Mouse (Mus musculus): ENCODE results near the gene Thnsl1.
"Not testable (repeated sequence)": the region's sequence is repeated elsewhere in the genome, so short reads cannot be mapped to it uniquely, and the experiment has no call there.

Gene Thnsl1

GRCm38 (mm10) chr2:21234871-21235648, 29.5 kb downstream of the Thnsl1 start:
- in situ Hi-C loops (cut with MboI; ENCODE audit: unreplicated experiment in 2 of 2) = no loop called here

DNA sequence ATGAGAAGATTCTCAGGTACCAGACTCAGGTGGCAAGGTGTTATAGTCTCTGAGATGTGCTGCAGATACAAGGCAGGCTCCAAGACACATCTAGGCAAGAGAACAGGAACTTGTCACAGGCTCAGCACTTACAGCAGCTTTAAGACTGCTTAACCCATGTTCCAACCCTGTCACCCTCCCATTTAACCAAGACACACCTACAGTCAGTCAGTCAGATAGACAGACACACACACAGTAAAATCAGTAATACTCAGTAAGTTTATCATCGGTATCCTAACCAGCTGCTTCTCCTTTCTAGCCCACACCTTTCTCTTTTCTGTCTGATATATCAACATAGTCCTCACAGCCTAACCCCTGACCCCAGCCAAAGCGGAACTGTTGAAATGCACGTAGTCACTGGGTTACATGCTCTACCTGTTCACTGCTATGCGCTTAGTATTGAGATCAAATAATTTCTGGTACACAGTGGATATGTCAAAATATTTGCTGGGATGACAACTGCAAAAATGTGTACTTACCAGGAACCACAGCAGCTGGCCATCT, 30.4 kb downstream of the Thnsl1 start:
- in situ Hi-C loops (cut with MboI; ENCODE audit: unreplicated experiment in 2 of 2) = no loop called here

- in situ Hi-C loops (cut with MboI; ENCODE audit: unreplicated experiment in 2 of 2) = no loop called here
Observed at GRCm38 (mm10) chr2:21236846-21237245, 31.3 kb downstream of the Thnsl1 start.

DNA sequence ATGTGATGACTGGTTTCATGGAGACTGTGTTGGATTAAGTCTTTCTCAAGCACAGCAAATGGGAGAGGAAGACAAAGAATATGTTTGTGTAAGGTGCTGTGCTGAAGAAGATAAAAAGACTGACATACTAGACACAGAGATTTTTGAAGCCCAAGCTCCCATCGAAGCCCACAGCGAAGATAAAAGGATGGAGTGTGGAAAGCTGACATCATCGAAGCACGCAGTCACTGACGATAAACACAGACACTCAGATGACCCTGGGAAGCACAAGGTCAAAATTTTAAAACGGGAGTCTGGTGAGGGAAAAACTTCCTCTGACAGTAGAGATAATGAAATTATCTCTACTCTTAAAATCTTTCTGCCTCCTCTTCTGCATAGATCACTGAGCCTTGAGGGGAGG, 38.6 kb downstream of the Thnsl1 start:
- in situ Hi-C loops (cut with MboI; ENCODE audit: unreplicated experiment in 2 of 2) = not testable (repeated sequence)

DNA sequence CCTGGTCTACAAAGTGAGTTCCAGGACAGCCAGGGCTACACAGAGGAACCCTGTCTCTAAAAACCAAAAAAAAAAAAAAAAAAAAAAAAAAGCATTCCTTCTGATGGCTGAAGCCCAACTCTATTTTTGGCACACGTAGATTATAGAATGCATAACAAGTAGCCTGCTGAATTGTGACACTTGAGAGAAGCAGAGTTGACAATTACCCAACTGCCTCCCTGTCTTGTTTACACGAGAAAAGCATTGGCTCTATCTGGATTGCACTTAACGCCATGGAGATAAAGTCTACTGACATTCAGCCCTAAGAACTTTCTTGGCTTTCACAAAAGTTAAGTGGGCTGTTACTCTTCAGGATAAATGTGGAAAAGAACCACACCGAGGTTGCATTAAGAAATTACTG, 39.5 kb downstream of the Thnsl1 start:
- in situ Hi-C loops (cut with MboI; ENCODE audit: unreplicated experiment in 2 of 2) = no loop called here

GRCm38 (mm10) chr2:21245477-21246102, 40.1 kb downstream of the Thnsl1 start:
- in situ Hi-C loops (cut with MboI; ENCODE audit: unreplicated experiment in 2 of 2) = no loop called here

DNA sequence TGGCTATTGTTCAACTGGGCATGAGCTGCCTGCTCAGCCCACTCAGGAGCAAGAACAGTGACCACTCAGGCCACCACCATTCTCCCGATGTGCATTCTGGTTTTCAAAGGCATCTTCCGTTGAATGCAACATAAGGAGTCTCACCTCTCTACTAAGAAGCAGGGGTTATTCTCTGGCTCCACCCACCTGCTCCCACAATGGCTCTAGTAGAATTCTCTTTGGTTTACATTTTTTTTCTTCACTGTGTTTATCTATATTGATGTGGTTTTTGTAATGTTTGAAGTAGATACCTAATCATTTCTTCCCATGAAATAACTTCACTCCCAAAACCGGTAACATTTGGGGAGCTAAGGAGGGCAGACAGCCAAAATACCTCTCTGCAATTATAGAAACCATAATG, 48.1 kb downstream of the Thnsl1 start:
- in situ Hi-C loops (cut with MboI; ENCODE audit: unreplicated experiment in 2 of 2) = loop anchor here in 1 of 2 experiments (25.0 kb wide), 1 partner anchor 1491 kb away; no protein-coding TSS in a partner anchor

DNA sequence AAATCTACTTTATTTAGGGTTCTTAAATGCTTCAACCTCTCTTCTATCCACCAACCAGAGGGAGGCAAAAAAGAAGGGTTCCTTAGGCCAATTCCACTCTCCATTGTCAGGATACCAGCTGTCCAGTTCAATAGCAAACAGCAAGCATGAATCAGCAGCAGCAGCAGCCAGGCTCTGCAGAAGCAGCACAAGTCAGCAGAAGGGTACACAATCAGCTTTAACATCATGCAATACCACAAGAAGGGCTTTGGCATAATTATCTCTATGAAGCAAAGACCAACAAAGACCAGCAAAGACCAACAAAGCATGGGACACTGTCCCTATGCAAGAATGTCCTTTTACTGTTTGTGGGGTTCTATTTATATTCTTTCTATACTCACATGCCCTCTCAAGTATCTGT, 48.8 kb downstream of the Thnsl1 start:
- in situ Hi-C loops (cut with MboI; ENCODE audit: unreplicated experiment in 2 of 2) = loop anchor here in 1 of 2 experiments (25.0 kb wide), 1 partner anchor 1492 kb away; no protein-coding TSS in a partner anchor

GRCm38 (mm10) chr2:21258281-21258680, 52.8 kb downstream of the Thnsl1 start:
- in situ Hi-C loops (cut with MboI; ENCODE audit: unreplicated experiment in 2 of 2) = loop anchor here in 1 of 2 experiments (25.0 kb wide), 1 partner anchor 1496 kb away; no protein-coding TSS in a partner anchor

DNA sequence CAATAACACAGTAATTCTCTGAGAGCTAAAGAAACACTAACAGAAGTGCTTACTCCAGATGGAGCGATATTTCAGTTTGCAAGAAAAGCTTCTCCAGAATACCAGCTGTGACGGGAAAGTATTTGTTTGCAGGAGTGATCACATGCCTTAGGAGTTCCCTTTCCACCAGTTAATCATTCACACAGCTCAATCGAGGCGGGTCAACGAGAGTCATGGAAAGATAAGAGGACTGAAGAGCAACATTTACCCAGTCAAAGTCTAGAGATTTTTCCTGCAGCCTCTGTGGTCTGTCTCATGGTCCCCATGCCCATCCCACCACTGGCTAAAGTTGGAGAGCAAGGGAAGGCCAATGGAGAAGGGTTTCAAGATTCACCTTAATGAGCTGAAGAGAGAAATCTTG, 53.6 kb downstream of the Thnsl1 start:
- in situ Hi-C loops (cut with MboI; ENCODE audit: unreplicated experiment in 2 of 2) = loop anchor here in 1 of 2 experiments (25.0 kb wide), 1 partner anchor 1497 kb away; no protein-coding TSS in a partner anchor

DNA sequence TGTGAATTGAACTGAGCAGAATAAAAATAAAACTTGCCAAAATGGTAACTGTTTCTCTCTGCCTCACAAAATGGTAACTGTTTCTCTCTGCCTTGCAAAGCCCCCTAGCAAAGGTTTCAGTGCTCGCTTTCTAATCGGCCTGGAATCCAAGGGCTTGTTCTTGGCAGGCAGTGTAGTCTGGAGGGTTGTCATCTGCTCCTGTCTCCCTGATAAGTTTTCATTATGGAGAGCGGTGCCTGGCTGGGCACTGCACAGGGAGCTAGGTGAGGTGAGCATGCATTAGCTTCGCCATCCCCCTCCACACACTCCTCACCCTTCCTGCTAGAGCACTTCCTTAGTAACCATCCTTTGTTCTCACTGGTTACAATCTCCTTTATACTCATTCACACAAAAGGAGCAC, 54.5 kb downstream of the Thnsl1 start:
- in situ Hi-C loops (cut with MboI; ENCODE audit: unreplicated experiment in 2 of 2) = loop anchor here (5.0 to 25.0 kb wide), 3 partner anchors 363 to 1845 kb away; no protein-coding TSS in a partner anchor

DNA sequence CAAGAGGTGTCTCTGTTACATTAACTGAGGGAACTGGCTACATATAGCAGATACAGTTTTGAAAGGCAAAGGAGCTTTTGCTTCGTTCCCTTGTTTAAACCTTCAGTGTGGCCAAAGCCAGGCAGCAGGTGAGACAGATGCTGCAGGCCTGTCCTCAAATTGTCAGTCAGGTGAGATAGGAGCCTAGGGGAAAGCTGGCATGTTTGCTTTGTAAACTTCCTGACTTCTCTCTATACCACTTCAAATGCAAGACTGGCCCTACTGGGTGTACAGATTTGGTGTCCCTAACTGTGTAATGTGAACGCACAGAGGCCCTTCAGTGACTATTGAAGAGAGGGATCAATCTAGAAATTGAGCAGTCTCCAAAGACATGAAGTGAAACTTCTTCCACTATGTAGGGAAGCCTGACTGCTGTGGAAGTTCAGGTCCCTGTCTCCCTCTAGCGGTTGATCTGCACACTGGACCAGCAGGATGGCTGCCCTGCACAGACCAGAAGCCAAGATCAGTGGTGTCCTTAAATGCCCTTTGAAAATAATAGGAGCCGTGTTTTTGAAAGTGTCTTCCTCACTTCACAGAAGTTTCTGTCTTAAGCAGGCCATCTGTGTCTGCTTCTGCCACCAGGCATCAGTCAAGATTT, 56.0 kb downstream of the Thnsl1 start:
- in situ Hi-C loops (cut with MboI; ENCODE audit: unreplicated experiment in 2 of 2) = loop anchor here (5.0 to 25.0 kb wide), 3 partner anchors 364 to 1847 kb away; no protein-coding TSS in a partner anchor

DNA sequence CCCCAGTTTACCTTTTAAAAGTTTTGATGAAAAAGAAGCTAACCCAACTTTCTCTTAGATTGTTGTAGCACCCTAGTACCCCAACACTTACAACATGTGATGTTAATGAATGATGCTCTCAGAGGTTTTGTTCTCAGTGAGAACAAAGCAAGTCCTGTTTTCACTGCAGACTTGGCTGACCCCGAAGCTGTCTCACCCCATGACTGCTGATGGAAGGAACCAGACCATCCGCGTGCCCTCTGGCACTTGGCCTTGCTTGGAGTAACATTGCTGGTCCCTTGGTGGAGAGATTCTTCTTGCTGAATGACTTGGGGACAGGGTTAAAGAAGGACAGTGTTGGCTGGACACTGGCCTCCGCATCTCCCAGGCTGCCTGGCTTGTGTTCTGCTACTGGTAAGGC, 58.5 kb downstream of the Thnsl1 start:
- in situ Hi-C loops (cut with MboI; ENCODE audit: unreplicated experiment in 2 of 2) = loop anchor here (5.0 to 25.0 kb wide), 3 partner anchors 367 to 1849 kb away; no protein-coding TSS in a partner anchor

Measured in v-Abl transformed pro-B cells (cell line).